12 mouse cellular contexts compared by ENCODE assay signal in the genomic region with DNA sequence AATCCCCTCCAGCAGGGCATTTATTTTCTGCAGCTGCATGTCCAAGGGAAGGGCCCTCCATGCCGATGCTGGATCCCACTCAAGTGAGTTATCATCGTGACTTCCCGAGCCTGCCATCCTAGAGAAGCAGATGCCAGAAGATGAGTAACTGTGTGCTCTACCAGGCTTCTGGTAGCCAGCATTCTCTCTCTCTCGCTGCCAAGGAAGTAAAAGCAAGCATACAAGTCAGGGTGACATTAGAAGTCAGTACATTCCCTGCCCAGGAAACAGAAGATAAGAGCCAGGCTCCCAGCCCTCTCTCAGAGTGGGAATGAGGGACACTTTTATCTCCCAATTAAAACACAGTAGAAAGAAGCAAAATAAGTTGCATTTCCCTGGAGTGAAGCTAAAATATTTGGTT.
DNase-seq lines count a peak whose midpoint lies in the region; ATAC-seq and TF ChIP-seq lines count a peak whose summit lies in the region.
"Had no signal": no experiment of that assay in that cellular context is flagged by ENCODE, and none has a peak within 500 bp of the region (broad histone marks: within the 10 kb centered on the region; RNA-seq: fewer than 3 reads in every experiment).

No protein-coding gene starts in this region.

- no peak overlapping the region for H3K4me2 ChIP-seq in hindbrain, postnatal 0 days (ENCODE audit: low read depth, low read length)
- no peak overlapping the region for H3K4me2 ChIP-seq in hindbrain, embryonic 13.5 days

- no peak overlapping the region for H3K27ac ChIP-seq in hindbrain, postnatal 0 days
- H3K27ac ChIP-seq in hindbrain, embryonic 13.5 days: no peak overlapping the region
- H3K27ac ChIP-seq in heart, adult 2 months: peak overlapping the region; percentile 9; the same call in 1 of the 2 replicates

- ATAC-seq in hindbrain, postnatal 0 days: 0 out of 2 replicates have a peak, but pooled peaks have one; percentile 35
- ATAC-seq in hindbrain, embryonic 13.5 days (ENCODE audit: low FRiP score): no peak
- ATAC-seq: inflammation-experienced regulatory T-cells, adult 6 months had no signal

- no peaks in the 10 kb centered on the region for H3K36me3 ChIP-seq in hindbrain, postnatal 0 days (ENCODE audit: insufficient read depth, low read length)
- H3K36me3 ChIP-seq in hindbrain, embryonic 13.5 days: no peaks in the 10 kb centered on the region
- H3K36me3 ChIP-seq in heart, adult 2 months (ENCODE audit: control insufficient read depth, insufficient read depth, low read length): no peaks in the 10 kb centered on the region

- 61% methylated on average over 4 of the region's 4 CpGs for WGBS in hindbrain, postnatal 0 days
- 90% methylated on average over 4 of the region's 4 CpGs for WGBS in hindbrain, embryonic 13.5 days
- 24% methylated on average over 4 of the region's 4 CpGs for WGBS in heart, adult 2 months

- H3K9ac ChIP-seq in hindbrain, postnatal 0 days (replicated peaks; ENCODE audit: low read length): no peak overlapping the region
- no peak overlapping the region for H3K9ac ChIP-seq in hindbrain, embryonic 13.5 days
- H3K9ac ChIP-seq in heart, adult 2 months (ENCODE audit: low read depth, low read length): no peak overlapping the region

- DNase-seq in hindbrain, postnatal 0 days (ENCODE audit: low spot score): peak; percentile 8
- peak; percentile 48 for DNase-seq in Muller cell, postnatal 12 days (ENCODE audit: inconsistent ontology term)
- peak in 1 of 2 experiments; percentile 40 for DNase-seq in heart, adult 2 months
- DNase-seq in layer of hippocampus, postnatal 14 days (ENCODE audit: low spot score in 2 of 2): peak; percentile 13
- DNase-seq in retina, postnatal 1 day: no peak
- no peak for DNase-seq in kidney, postnatal 10 days
- no peak for DNase-seq in urinary bladder, postnatal 4 days (ENCODE audit: low spot score in 2 of 2)
- DNase-seq: gastrocnemius, postnatal 36 days; kidney, postnatal 4 days; lung, postnatal 14 days had no signal

- H3K27me3 ChIP-seq in hindbrain, postnatal 0 days (ENCODE audit: insufficient read depth, low read length): no peaks in the 10 kb centered on the region
- no peaks in the 10 kb centered on the region for H3K27me3 ChIP-seq in hindbrain, embryonic 13.5 days
- H3K27me3 ChIP-seq in heart, adult 2 months (ENCODE audit: control insufficient read depth, insufficient read depth, low read length): no peaks in the 10 kb centered on the region

- TF ChIP-seq POLR2A in heart, adult 2 months (IDR thresholded peaks at IDR 0.05; ENCODE audit: insufficient read depth, low read depth, low read length): no peak

- 0 out of 2 replicates have a peak, but pooled peaks have one; percentile 23 for TF ChIP-seq EP300 in heart, adult 2 months (IDR thresholded peaks at IDR 0.05; ENCODE audit: insufficient read depth, low read depth, low read length)

- no peak overlapping the region for H3K4me3 ChIP-seq in hindbrain, postnatal 0 days (ENCODE audit: low read length)
- no peak overlapping the region for H3K4me3 ChIP-seq in hindbrain, embryonic 13.5 days
- no peak overlapping the region for H3K4me3 ChIP-seq in heart, adult 2 months

- intact Hi-C loops in heart, adult 2 months (cut with DNase I): no loop called here

- no peak for TF ChIP-seq CTCF in hindbrain, postnatal 0 days (IDR thresholded peaks at IDR 0.05; ENCODE audit: low read depth)
- TF ChIP-seq CTCF in heart, adult 2 months (IDR thresholded peaks at IDR 0.05): no peak

- no peaks in the 10 kb centered on the region for H3K4me1 ChIP-seq in hindbrain, postnatal 0 days (ENCODE audit: insufficient read depth, low read length)
- no peaks in the 10 kb centered on the region for H3K4me1 ChIP-seq in hindbrain, embryonic 13.5 days (replicated peaks)
- peaks cover 10% of the 10 kb centered on the region for H3K4me1 ChIP-seq in heart, adult 2 months (ENCODE audit: control insufficient read depth, insufficient read depth, low read length)

- H3K79me2 ChIP-seq in heart, adult 2 months (replicated peaks; ENCODE audit: control insufficient read depth, insufficient read depth, low read length): no peaks in the 10 kb centered on the region

- no peaks in the 10 kb centered on the region for H3K9me3 ChIP-seq in hindbrain, postnatal 0 days (ENCODE audit: low read length)
- no peaks in the 10 kb centered on the region for H3K9me3 ChIP-seq in hindbrain, embryonic 13.5 days

Comparison
In these comparisons a context has a peak if more than half of its experiments do, and no peak if none do; other contexts are left out.
1. DNase-seq: peak in hindbrain, postnatal 0 days (single experiment), Muller cell, postnatal 12 days (single experiment) and layer of hippocampus, postnatal 14 days (2 of 2); none in retina, postnatal 1 day (single experiment), kidney, postnatal 10 days (single experiment) and urinary bladder, postnatal 4 days (0 of 2).